Mouse (Mus musculus) right cerebral cortex, postnatal 25 days (tissue): Measurements from ENCODE around the gene Olfr1189.
"Not testable (repeated sequence)": the region's sequence is repeated elsewhere in the genome, so short reads cannot be mapped to it uniquely, and the experiment has no call there.

ENCODE experiments used
- DNase-seq: peaks from one replicate; pipeline ENCODE4 v3.0.0; 2022

Gene Olfr1189

DNA sequence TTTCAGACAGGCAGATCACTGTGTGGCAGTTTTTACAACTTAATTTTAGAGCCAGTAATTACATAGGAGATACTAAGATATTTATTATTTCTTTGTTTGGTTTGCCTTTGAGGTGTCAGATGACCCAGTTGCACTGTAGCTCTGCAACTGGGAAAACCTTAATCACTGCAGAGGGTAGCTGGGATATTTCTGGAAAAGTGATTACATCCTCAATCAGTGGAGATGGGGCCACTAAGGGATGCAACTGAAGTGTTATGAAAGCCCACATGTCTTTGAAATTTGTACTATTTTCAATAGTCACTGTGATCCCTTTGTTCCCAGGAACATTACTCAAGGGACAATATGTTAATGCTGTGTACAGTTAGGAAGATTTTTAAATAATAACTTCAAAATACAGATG lies at the start of gene Olfr1189:
Olfr1189 (plus strand) TSS at position 301 of the 400 bp plus-strand sequence.
- DNase-seq: no peak

DNA sequence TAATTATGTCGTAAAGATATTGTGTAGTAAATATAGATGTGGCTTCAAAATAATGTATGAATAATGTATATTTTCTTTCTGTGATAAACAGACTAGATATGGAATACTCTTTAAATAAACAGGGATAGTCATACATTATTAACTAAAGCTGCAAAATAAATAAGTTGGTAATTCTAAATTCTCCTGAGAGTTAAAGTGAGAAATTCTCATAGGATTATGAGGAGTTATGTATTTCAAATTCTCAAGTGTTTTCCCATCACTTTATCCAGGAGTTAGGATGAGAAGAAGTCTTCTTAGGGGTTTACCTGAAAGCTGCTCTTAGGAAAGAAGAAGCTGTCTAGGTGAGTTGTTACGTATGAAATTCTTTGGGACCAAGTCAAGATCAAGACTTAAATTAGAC lies 29.6 kb upstream of the Olfr1189 start, which contains the start of gene Olfr1188:
Olfr1188 (plus strand) TSS at position 301 of the 400 bp plus-strand sequence.
- no peak for DNase-seq

DNA sequence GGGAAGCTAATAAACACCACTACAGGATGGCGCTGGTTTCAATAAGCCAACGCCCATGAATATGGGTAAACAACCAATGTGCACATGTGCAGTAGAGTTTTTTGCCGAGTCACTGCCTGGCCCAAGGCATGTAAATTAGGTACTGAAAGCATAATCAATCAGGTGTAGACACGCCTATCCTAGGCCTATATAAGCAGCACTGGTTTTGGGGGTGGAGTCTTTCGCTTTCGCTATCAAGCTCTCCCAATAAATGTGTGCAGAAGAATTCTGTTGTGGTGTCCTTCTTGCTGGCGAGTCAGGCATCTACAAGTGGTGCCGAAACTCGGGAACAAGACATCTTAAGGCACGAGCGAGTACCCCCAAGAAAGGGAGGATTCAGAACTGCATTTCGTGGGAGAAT lies 13.6 kb upstream of the Olfr1189 start:
- not testable (repeated sequence) for DNase-seq

DNA sequence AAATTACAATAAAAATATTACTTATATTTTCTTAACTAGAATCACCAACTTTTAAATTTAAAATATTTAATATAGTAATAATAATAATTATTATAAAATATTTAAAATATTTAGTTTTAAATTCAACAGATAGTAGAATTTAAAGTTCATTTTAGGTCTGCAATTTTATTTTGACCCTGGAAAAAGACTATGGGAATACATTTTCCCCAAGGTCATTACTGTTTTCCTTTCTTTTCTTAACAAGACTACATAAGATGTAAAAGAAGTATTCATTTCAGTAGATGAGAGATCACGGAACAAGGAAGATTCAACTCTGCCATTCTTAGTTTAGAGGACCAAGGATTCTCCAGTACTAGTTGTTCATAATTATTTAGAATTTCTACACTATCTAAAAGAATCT lies 54.0 kb downstream of the Olfr1189 start, which contains the start of gene Olfr1191-ps1:
Olfr1191-ps1 (plus strand) TSS at position 301 of the 400 bp plus-strand sequence.
- DNase-seq: not testable (repeated sequence)
